Mouse (Mus musculus): ENCODE measurements at regions not wholly inside any gene's neighbourhood (a gene's known extent, or its start where the extent isn't known, plus 50 kb on each side); places are given as distances from the start of the nearest gene placed in this dataset.
"Not testable (repeated sequence)": the region's sequence is repeated elsewhere in the genome, so short reads cannot be mapped to it uniquely, and the experiment has no call there.

- Histone ChIP-seq H3K4me1 (ENCODE audit: control insufficient read depth, insufficient read depth, low read length) (peaks cover 2% of the 10 kb centered on the region; the same call in 1 of the 2 replicates), H3K9ac (ENCODE audit: low read depth, low read length, severe bottlenecking) (no peak overlapping the region), H3K27ac (replicated peaks; ENCODE audit: low read depth, low read length) (no peak overlapping the region), H3K4me3 (replicated peaks; ENCODE audit: low read length) (no peak overlapping the region), H3K36me3 (ENCODE audit: control insufficient read depth, insufficient read depth, low read length) (no peaks in the 10 kb centered on the region), H3K4me2 (replicated peaks; ENCODE audit: low read depth, low read length, severe bottlenecking) (no peak overlapping the region), H3K27me3 (ENCODE audit: control insufficient read depth, insufficient read depth, low read length) (no peaks in the 10 kb centered on the region), H3K9me3 (ENCODE audit: control insufficient read depth, low read length) (no peaks in the 10 kb centered on the region)
- no peak for ATAC-seq (ENCODE audit: low FRiP score, low read depth)
- 82% methylated on average over 7 of the region's 7 CpGs for WGBS
- no peak for DNase-seq (ENCODE audit: low spot score)
- no peak for TF ChIP-seq POLR2A (IDR thresholded peaks at IDR 0.05; ENCODE audit: borderline replicate concordance, extremely low read depth, insufficient read depth, insufficient read length)
These were observed 98.8 kb upstream of the Palmd start for GRCm38 (mm10) chr3:117067470-117068053.

DNA sequence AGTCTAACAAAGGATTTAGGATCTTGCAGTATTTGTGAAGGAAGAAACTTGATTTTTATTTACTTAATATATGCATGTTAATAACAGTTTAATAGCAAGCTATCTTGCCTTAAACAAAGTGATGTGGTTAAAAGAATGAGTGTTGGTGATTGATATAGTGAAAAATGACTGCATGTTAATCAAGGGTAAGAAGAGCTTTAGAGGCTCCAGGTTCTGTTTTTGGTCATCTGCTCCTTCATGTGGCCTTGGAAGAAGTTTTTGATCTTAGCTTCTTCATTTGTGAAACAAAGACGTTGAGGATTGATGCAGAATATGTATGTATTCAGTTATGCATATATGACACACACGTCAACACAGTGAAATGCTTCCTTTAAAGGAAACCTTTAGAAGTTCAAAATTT, 97.1 kb upstream of the Palmd start:
- no peak for TF ChIP-seq POLR2A (IDR thresholded peaks at IDR 0.05; ENCODE audit: borderline replicate concordance, extremely low read depth, insufficient read depth, insufficient read length)
- H3K4me1 ChIP-seq (ENCODE audit: control insufficient read depth, insufficient read depth, low read length) = no peaks in the 10 kb centered on the region
- no peak overlapping the region for H3K9ac ChIP-seq (ENCODE audit: low read depth, low read length, severe bottlenecking)
- no peaks in the 10 kb centered on the region for H3K9me3 ChIP-seq (ENCODE audit: control insufficient read depth, low read length)
- no peaks in the 10 kb centered on the region for H3K27me3 ChIP-seq (ENCODE audit: control insufficient read depth, insufficient read depth, low read length)
- H3K27ac ChIP-seq (replicated peaks; ENCODE audit: low read depth, low read length) = no peak overlapping the region
- H3K36me3 ChIP-seq (ENCODE audit: control insufficient read depth, insufficient read depth, low read length) = no peaks in the 10 kb centered on the region
- no peak overlapping the region for H3K4me3 ChIP-seq (replicated peaks; ENCODE audit: low read length)
- DNase-seq (ENCODE audit: low spot score) (no peak), ATAC-seq (ENCODE audit: low FRiP score, low read depth) (no peak)
- 77% methylated on average over 2 of the region's 2 CpGs for WGBS
- H3K4me2 ChIP-seq (replicated peaks; ENCODE audit: low read depth, low read length, severe bottlenecking) = no peak overlapping the region

DNA sequence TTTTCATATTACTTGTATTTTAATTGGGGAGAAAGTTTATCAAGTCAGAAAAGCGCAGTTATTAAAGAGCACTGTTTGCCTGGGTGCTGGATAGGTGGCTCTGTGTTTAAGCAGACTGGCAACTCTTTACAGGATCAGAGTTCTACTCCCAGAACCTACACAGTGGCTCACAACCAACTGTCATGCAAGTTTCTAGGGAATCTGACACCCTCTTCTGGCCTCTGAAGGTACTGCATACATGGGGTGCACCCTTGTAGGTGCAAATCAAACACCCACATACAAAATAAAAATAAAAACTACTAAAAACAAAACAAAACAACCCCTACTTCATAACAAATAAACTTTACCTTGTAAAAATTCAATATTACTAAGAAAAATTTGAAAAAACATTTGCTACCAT, 93.0 kb upstream of the Palmd start:
- 79% methylated on average over 1 of the region's 1 CpGs for WGBS
- Histone ChIP-seq H3K4me3 (replicated peaks; ENCODE audit: low read length) (no peak overlapping the region), H3K36me3 (ENCODE audit: control insufficient read depth, insufficient read depth, low read length) (no peaks in the 10 kb centered on the region), H3K9me3 (ENCODE audit: control insufficient read depth, low read length) (no peaks in the 10 kb centered on the region), H3K27me3 (ENCODE audit: control insufficient read depth, insufficient read depth, low read length) (no peaks in the 10 kb centered on the region), H3K27ac (replicated peaks; ENCODE audit: low read depth, low read length) (no peak overlapping the region), H3K4me1 (ENCODE audit: control insufficient read depth, insufficient read depth, low read length) (no peaks in the 10 kb centered on the region), H3K9ac (ENCODE audit: low read depth, low read length, severe bottlenecking) (no peak overlapping the region), H3K4me2 (replicated peaks; ENCODE audit: low read depth, low read length, severe bottlenecking) (no peak overlapping the region)
- DNase-seq (ENCODE audit: low spot score) = no peak
- no peak for ATAC-seq (ENCODE audit: low FRiP score, low read depth)
- TF ChIP-seq POLR2A (IDR thresholded peaks at IDR 0.05; ENCODE audit: borderline replicate concordance, extremely low read depth, insufficient read depth, insufficient read length) = no peak

DNA sequence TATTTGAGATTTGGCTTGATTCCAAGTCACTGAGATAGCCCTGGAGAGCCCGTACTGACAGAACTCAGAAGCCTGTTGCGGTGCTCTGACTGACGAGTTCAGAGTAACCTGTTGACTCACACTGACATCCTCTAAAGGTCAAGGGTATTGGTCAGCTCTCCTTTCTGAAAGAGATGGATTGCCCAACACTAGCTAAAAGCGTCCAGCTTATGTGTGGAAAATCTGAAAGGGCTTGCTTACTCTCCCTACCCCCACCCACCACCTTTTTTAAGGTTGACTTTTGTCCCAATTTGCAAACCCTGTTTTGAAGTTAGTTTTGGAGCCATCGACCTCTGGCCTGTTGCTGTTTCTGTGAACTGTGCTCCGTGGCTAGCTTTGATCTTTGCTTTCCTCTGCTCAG, 92.4 kb upstream of the Palmd start:
- H3K27ac ChIP-seq (replicated peaks; ENCODE audit: low read depth, low read length) = no peak overlapping the region
- no peaks in the 10 kb centered on the region for H3K36me3 ChIP-seq (ENCODE audit: control insufficient read depth, insufficient read depth, low read length)
- H3K4me1 ChIP-seq (ENCODE audit: control insufficient read depth, insufficient read depth, low read length) = no peaks in the 10 kb centered on the region
- H3K27me3 ChIP-seq (ENCODE audit: control insufficient read depth, insufficient read depth, low read length) = no peaks in the 10 kb centered on the region
- no peak for DNase-seq (ENCODE audit: low spot score)
- H3K9ac ChIP-seq (ENCODE audit: low read depth, low read length, severe bottlenecking) = no peak overlapping the region
- no peaks in the 10 kb centered on the region for H3K9me3 ChIP-seq (ENCODE audit: control insufficient read depth, low read length)
- no peak for ATAC-seq (ENCODE audit: low FRiP score, low read depth)
- no peak overlapping the region for H3K4me2 ChIP-seq (replicated peaks; ENCODE audit: low read depth, low read length, severe bottlenecking)
- TF ChIP-seq POLR2A (IDR thresholded peaks at IDR 0.05; ENCODE audit: borderline replicate concordance, extremely low read depth, insufficient read depth, insufficient read length) = no peak
- H3K4me3 ChIP-seq (replicated peaks; ENCODE audit: low read length) = no peak overlapping the region
- WGBS = 57% methylated on average over 6 of the region's 6 CpGs

DNA sequence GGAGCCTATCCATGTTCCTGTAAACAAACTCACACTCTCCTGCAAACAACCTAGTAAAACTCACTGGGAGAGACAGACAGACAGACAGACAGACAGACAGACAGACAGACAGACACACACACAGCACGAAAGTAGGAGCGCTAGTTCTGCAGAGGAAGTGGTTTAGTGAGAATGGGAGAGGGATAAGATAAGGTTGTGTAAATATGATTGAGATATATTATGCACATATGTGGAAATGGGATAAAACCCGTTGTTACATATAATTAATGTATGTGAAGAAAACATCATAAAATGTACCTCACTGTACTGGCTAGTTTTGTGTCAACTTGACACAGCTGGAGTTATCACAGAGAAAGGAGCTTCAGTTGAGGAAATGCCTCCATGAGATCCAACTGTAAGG, 85.9 kb upstream of the Palmd start:
- not testable (repeated sequence) for H3K4me3 ChIP-seq (replicated peaks; ENCODE audit: low read length); H3K27ac ChIP-seq (replicated peaks; ENCODE audit: low read depth, low read length); H3K9ac ChIP-seq (ENCODE audit: low read depth, low read length, severe bottlenecking); H3K36me3 ChIP-seq (ENCODE audit: control insufficient read depth, insufficient read depth, low read length); ATAC-seq (ENCODE audit: low FRiP score, low read depth); H3K9me3 ChIP-seq (ENCODE audit: control insufficient read depth, low read length); H3K4me1 ChIP-seq (ENCODE audit: control insufficient read depth, insufficient read depth, low read length); H3K4me2 ChIP-seq (replicated peaks; ENCODE audit: low read depth, low read length, severe bottlenecking); H3K27me3 ChIP-seq (ENCODE audit: control insufficient read depth, insufficient read depth, low read length); DNase-seq (ENCODE audit: low spot score)
- 93% methylated on average over 3 of the region's 3 CpGs for WGBS

DNA sequence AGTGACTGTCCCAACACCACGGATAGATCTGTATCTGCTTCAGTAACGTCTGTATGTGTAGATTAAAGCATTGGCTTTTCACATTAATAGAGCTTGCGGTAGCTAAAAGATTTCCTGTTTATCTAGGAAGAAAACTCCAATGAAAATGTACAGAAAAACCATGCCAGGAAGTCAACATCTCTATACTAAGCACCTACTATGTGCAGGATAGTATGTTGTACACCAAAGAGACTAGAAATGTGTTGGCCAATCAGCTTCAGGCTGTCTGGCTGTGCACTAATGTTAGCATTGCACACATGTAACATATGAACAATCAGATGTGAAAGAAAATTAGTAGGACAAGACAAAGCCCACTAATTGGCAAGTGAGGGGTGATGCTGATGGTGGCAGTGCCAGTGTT, 82.6 kb upstream of the Palmd start:
- Histone ChIP-seq H3K9me3 (ENCODE audit: control insufficient read depth, low read length) (no peaks in the 10 kb centered on the region), H3K4me1 (ENCODE audit: control insufficient read depth, insufficient read depth, low read length) (no peaks in the 10 kb centered on the region), H3K4me3 (replicated peaks; ENCODE audit: low read length) (no peak overlapping the region), H3K36me3 (ENCODE audit: control insufficient read depth, insufficient read depth, low read length) (no peaks in the 10 kb centered on the region), H3K27ac (replicated peaks; ENCODE audit: low read depth, low read length) (no peak overlapping the region), H3K27me3 (ENCODE audit: control insufficient read depth, insufficient read depth, low read length) (no peaks in the 10 kb centered on the region), H3K9ac (ENCODE audit: low read depth, low read length, severe bottlenecking) (no peak overlapping the region), H3K4me2 (replicated peaks; ENCODE audit: low read depth, low read length, severe bottlenecking) (no peak overlapping the region)
- DNase-seq (ENCODE audit: low spot score) (no peak), ATAC-seq (ENCODE audit: low FRiP score, low read depth) (no peak)
- WGBS = 79% methylated on average over 3 of the region's 3 CpGs
- no peak for TF ChIP-seq POLR2A (IDR thresholded peaks at IDR 0.05; ENCODE audit: borderline replicate concordance, extremely low read depth, insufficient read depth, insufficient read length)
